Mouse (Mus musculus): Measurements from ENCODE around the gene Crtc2.

The Crtc2 gene

GRCm38 (mm10) chr3:90253653-90254418 lies at the start of gene Crtc2:
Gene Crtc2 (plus strand): TSS chr3:90254163.
- DNase-seq (ENCODE audit: low spot score): peak; percentile 97

GRCm38 (mm10) chr3:90204582-90204981 lies 49.4 kb upstream of the Crtc2 start:
- no peak for DNase-seq (ENCODE audit: low spot score)

- no peak for DNase-seq (ENCODE audit: low spot score)
Measured at GRCm38 (mm10) chr3:90208662-90209061, 45.3 kb upstream of the Crtc2 start.

GRCm38 (mm10) chr3:90209908-90210566 lies 43.9 kb upstream of the Crtc2 start:
- no peak for DNase-seq (ENCODE audit: low spot score)

- DNase-seq (ENCODE audit: low spot score): no peak
Measured at GRCm38 (mm10) chr3:90211475-90212398, 42.2 kb upstream of the Crtc2 start.

GRCm38 (mm10) chr3:90212723-90213122 lies 41.2 kb upstream of the Crtc2 start:
- no peak for DNase-seq (ENCODE audit: low spot score)

GRCm38 (mm10) chr3:90213377-90213866 lies 40.5 kb upstream of the Crtc2 start, which contains the start of the genes Rps27 and Rab13:
Gene Rps27 (minus strand): TSS chr3:90213651.
Gene Rab13 (plus strand): TSS chr3:90213695.
- peak; percentile 87 for DNase-seq (ENCODE audit: low spot score)

GRCm38 (mm10) chr3:90213956-90214684 lies 39.8 kb upstream of the Crtc2 start:
- no peak for DNase-seq (ENCODE audit: low spot score)

- no peak for DNase-seq (ENCODE audit: low spot score)
Measured at GRCm38 (mm10) chr3:90215825-90216380, 38.1 kb upstream of the Crtc2 start.

- DNase-seq (ENCODE audit: low spot score): no peak
Measured at GRCm38 (mm10) chr3:90220088-90220487, 33.9 kb upstream of the Crtc2 start.

- DNase-seq (ENCODE audit: low spot score): peak; percentile 81
Measured at GRCm38 (mm10) chr3:90220531-90220951, 33.4 kb upstream of the Crtc2 start.

GRCm38 (mm10) chr3:90221123-90221522 lies 32.8 kb upstream of the Crtc2 start:
- DNase-seq (ENCODE audit: low spot score): no peak

GRCm38 (mm10) chr3:90222455-90222854 lies 31.5 kb upstream of the Crtc2 start:
- no peak for DNase-seq (ENCODE audit: low spot score)

- DNase-seq (ENCODE audit: low spot score): no peak
Measured at GRCm38 (mm10) chr3:90222941-90223340, 31.0 kb upstream of the Crtc2 start.

- no peak for DNase-seq (ENCODE audit: low spot score)
Measured at GRCm38 (mm10) chr3:90224331-90224730, 29.6 kb upstream of the Crtc2 start.

GRCm38 (mm10) chr3:90231075-90231474 lies 22.9 kb upstream of the Crtc2 start:
- DNase-seq (ENCODE audit: low spot score): no peak

- peak; percentile 92 for DNase-seq (ENCODE audit: low spot score)
Measured at GRCm38 (mm10) chr3:90231507-90232333, 22.2 kb upstream of the Crtc2 start, which contains the start of gene Jtb. Gene Jtb (plus strand): TSS chr3:90231597.

GRCm38 (mm10) chr3:90241251-90241650 lies 12.7 kb upstream of the Crtc2 start:
- DNase-seq (ENCODE audit: low spot score): no peak

- DNase-seq (ENCODE audit: low spot score): no peak
Measured at GRCm38 (mm10) chr3:90241669-90242358, 12.1 kb upstream of the Crtc2 start.

Measured in ovary, adult 18-20 months (tissue).